Mouse (Mus musculus): ENCODE measurements at regions not wholly inside any gene's neighbourhood (a gene's known extent, or its start where the extent isn't known, plus 50 kb on each side); places are given as distances from the start of the nearest gene placed in this dataset.

- TF ChIP-seq CTCF (IDR thresholded peaks at IDR 0.05; ENCODE audit: low read depth) (no peak), EP300 (optimal IDR thresholded peaks at IDR 0.05) (no peak)
Observed at GRCm38 (mm10) chr4:55631157-55631556, 98.9 kb upstream of the Klf4 start.

All from stomach, postnatal 0 days (tissue).